Mouse (Mus musculus): ENCODE data around the gene Sar1a. TPM values are rescaled to one million over a fixed set of nuclear protein-coding genes. Genes with fewer than 3 reads are reported as not detected.

The Sar1a gene
- polyA plus RNA-seq, 1 experiment from 2014 or later: 192 TPM

- 0 out of 2 replicates have a peak, but pooled peaks have one; percentile 16 for ATAC-seq
- Histone ChIP-seq H3K4me3 (replicated peaks) (peak overlapping the region; percentile 57), H3K4me1 (replicated peaks) (peaks cover 13% of the 10 kb centered on the region), H3K9me3 (no peaks in the 10 kb centered on the region), H3K4me2 (replicated peaks) (peak overlapping the region; percentile 76), H3K36me3 (no peaks in the 10 kb centered on the region), H3K9ac (peak overlapping the region; percentile 48; the same call in 1 of the 2 replicates), H3K27ac (no peak overlapping the region), H3K27me3 (replicated peaks) (no peaks in the 10 kb centered on the region)
- 73% methylated on average over 7 of the region's 7 CpGs for WGBS
Observed at GRCm38 (mm10) chr10:61715996-61716864, 36.1 kb downstream of the Sar1a start.

- Histone ChIP-seq H3K4me3 (replicated peaks) (no peak overlapping the region), H3K27me3 (replicated peaks) (no peaks in the 10 kb centered on the region)
Observed at GRCm38 (mm10) chr10:61717406-61718296, 37.6 kb downstream of the Sar1a start.

DNA sequence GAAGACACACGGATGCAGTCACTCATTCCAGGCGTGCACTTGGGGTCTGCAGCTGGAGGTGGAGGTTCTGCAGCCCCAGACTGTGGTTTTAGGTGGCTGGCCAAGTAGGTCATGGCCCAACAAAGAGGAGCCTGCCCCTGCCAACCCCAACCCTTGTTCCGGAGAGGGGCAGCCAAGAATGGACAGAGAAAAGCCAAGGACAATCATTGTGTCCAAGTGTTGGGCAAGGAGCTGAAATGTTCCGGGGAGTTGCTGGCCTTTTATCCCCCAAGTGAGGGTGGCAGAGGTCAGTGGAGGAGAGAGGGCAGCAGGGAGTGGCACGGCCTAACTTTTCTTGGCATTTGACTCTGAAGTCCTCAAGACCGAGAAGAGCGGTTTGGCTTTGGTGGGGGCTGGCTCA, 40.2 kb downstream of the Sar1a start:
- ATAC-seq: no peak

More at GRCm38 (mm10) chr10:61717406-61718296, 37.6 kb downstream of the Sar1a start:
- peaks cover 13% of the 10 kb centered on the region for H3K4me1 ChIP-seq (replicated peaks)
- WGBS: 89% methylated on average over 12 of the region's 12 CpGs
- no peaks in the 10 kb centered on the region for H3K36me3 ChIP-seq
- H3K27ac ChIP-seq: no peak overlapping the region
- no peaks in the 10 kb centered on the region for H3K9me3 ChIP-seq
- H3K9ac ChIP-seq: no peak overlapping the region
- no peak overlapping the region for H3K4me2 ChIP-seq (replicated peaks)
- ATAC-seq: no peak

DNA sequence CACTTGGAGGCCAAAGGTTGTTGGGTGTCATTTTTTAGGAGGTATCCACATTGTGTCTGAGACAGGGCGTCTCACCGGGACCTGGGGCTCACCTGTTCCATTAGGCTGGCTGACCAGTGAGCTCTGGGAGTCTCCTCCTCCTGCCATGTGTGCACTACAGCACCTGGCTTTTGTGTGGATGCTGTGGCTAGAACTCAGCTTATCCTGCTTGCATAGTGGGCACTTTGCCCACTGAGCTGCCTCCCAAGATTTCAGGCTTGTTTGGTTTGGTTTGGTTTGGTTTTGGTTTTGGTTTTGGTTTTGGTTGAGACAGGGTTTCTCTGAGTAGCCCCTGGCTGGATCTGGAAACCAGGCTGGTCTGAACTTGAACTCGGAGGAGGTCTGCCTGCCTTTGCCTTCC, 42.1 kb downstream of the Sar1a start:
- Histone ChIP-seq H3K4me3 (replicated peaks) (no peak overlapping the region), H3K36me3 (no peaks in the 10 kb centered on the region), H3K9ac (no peak overlapping the region), H3K4me2 (replicated peaks) (no peak overlapping the region), H3K9me3 (no peaks in the 10 kb centered on the region), H3K27ac (no peak overlapping the region), H3K27me3 (replicated peaks) (no peaks in the 10 kb centered on the region), H3K4me1 (replicated peaks) (no peaks in the 10 kb centered on the region)
- 82% methylated on average over 3 of the region's 3 CpGs for WGBS
- ATAC-seq: no peak

More for the DNA sequence above, 40.2 kb downstream of the Sar1a start:
- no peak overlapping the region for H3K9ac ChIP-seq
- WGBS: 89% methylated on average over 7 of the region's 7 CpGs
- no peaks in the 10 kb centered on the region for H3K36me3 ChIP-seq
- no peak overlapping the region for H3K4me3 ChIP-seq (replicated peaks)
- no peaks in the 10 kb centered on the region for H3K27me3 ChIP-seq (replicated peaks)
- H3K4me2 ChIP-seq (replicated peaks): no peak overlapping the region
- H3K27ac ChIP-seq: no peak overlapping the region
- peaks cover 8% of the 10 kb centered on the region; the same call in 1 of the 2 replicates for H3K4me1 ChIP-seq (replicated peaks)
- H3K9me3 ChIP-seq: no peaks in the 10 kb centered on the region

- H3K4me1 ChIP-seq (replicated peaks): no peaks in the 10 kb centered on the region
- no peaks in the 10 kb centered on the region for H3K9me3 ChIP-seq
- H3K27me3 ChIP-seq (replicated peaks): no peaks in the 10 kb centered on the region
- no peaks in the 10 kb centered on the region for H3K36me3 ChIP-seq
- no peak overlapping the region for H3K9ac ChIP-seq
- no peak overlapping the region for H3K4me3 ChIP-seq (replicated peaks)
- WGBS: 78% methylated on average over 6 of the region's 6 CpGs
- no peak overlapping the region for H3K4me2 ChIP-seq (replicated peaks)
- no peak for ATAC-seq
- H3K27ac ChIP-seq: no peak overlapping the region
Observed at GRCm38 (mm10) chr10:61723271-61723670, 43.2 kb downstream of the Sar1a start.

DNA sequence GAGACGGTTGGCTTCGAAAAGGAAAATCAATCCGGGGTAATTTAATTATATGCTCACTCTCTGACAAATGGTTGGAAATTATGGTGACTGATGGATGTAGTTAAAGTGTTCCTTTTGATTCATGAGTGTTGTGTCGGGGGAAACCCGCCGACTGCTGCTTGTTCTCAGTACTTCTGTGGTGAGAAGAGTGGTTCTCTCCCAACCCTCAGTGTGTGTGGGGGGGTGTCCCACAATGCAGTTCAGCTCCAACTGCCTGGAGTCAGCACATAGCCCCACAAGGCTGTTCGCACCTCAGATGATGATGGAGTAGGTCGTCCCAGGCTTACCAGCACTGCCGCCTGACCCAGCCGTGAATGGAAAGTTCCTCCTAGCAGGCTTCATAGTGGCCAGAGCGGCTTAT, 49.1 kb downstream of the Sar1a start:
- Histone ChIP-seq H3K27ac (no peak overlapping the region), H3K4me1 (replicated peaks) (no peaks in the 10 kb centered on the region), H3K27me3 (replicated peaks) (no peaks in the 10 kb centered on the region), H3K4me2 (replicated peaks) (no peak overlapping the region), H3K9me3 (no peaks in the 10 kb centered on the region), H3K9ac (no peak overlapping the region), H3K4me3 (replicated peaks) (no peak overlapping the region), H3K36me3 (peaks cover 7% of the 10 kb centered on the region; the same call in 1 of the 2 replicates)
- no peak for ATAC-seq
- 59% methylated on average over 11 of the region's 11 CpGs for WGBS

DNA sequence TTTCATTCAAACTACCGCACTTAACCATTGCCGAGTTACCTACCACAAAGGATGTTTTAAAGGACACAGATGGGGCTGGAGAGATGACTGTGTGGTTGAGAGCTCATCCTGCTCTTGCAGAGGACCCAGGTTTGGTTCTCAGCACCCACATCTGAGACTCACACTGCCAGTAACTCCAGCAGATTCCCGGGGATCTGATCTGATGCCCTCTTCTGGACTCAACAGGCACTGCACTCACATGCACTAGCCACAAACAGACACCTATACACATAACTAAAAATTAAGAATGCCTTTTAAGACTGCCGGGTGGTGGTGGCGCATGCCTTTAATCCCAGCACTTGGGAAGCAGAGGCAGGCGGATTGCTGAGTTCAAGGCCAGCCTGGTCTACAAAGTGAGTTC, 50.1 kb downstream of the Sar1a start:
- no peaks in the 10 kb centered on the region for H3K4me1 ChIP-seq (replicated peaks)
- no peak overlapping the region for H3K9ac ChIP-seq
- H3K4me2 ChIP-seq (replicated peaks): no peak overlapping the region
- H3K9me3 ChIP-seq: no peaks in the 10 kb centered on the region
- peaks cover 7% of the 10 kb centered on the region; the same call in 1 of the 2 replicates for H3K36me3 ChIP-seq
- no peak overlapping the region for H3K27ac ChIP-seq
- ATAC-seq: no peak
- WGBS: 97% methylated on average over 6 of the region's 6 CpGs
- H3K27me3 ChIP-seq (replicated peaks): no peaks in the 10 kb centered on the region
- H3K4me3 ChIP-seq (replicated peaks): no peak overlapping the region

DNA sequence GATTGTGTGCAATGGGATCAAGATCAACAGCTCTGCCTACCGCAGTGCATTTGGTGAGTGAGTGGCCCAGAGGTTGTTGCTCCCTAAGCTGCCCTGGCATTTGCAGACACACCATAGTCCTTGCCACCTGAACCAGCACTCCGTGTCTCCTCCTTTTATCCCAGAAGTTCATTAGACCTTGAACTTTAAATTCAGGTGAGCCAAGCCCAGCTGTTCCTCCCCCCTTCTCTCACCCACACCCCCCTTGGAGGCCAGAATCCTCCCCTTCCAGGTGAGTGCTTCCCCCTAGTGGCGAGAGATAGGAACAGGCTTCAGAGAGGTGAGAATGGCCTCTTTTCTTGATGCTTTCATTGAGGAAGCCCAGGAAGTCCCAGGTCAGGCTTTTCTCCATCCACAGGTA, 54.3 kb downstream of the Sar1a start:
- no peaks in the 10 kb centered on the region for H3K9me3 ChIP-seq
- H3K27ac ChIP-seq: no peak overlapping the region
- WGBS: 38% methylated on average over 3 of the region's 3 CpGs
- H3K27me3 ChIP-seq (replicated peaks): no peaks in the 10 kb centered on the region
- H3K36me3 ChIP-seq: peaks cover 14% of the 10 kb centered on the region; the same call in 1 of the 2 replicates
- no peak overlapping the region for H3K4me2 ChIP-seq (replicated peaks)
- H3K9ac ChIP-seq: no peak overlapping the region
- no peaks in the 10 kb centered on the region for H3K4me1 ChIP-seq (replicated peaks)
- no peak overlapping the region for H3K4me3 ChIP-seq (replicated peaks)
- ATAC-seq: peak; percentile 41

- Histone ChIP-seq H3K9ac (no peak overlapping the region), H3K36me3 (peaks cover 11% of the 10 kb centered on the region), H3K27ac (no peak overlapping the region), H3K4me3 (replicated peaks) (no peak overlapping the region), H3K9me3 (no peaks in the 10 kb centered on the region), H3K4me2 (replicated peaks) (no peak overlapping the region), H3K4me1 (replicated peaks) (no peaks in the 10 kb centered on the region), H3K27me3 (replicated peaks) (no peaks in the 10 kb centered on the region)
- ATAC-seq: no peak
- WGBS: 65% methylated on average over 10 of the region's 10 CpGs
Observed at GRCm38 (mm10) chr10:61736671-61737078, 56.6 kb downstream of the Sar1a start.

GRCm38 (mm10) chr10:61737537-61737936, 57.4 kb downstream of the Sar1a start:
- Histone ChIP-seq H3K36me3 (peaks cover 16% of the 10 kb centered on the region), H3K4me2 (replicated peaks) (no peak overlapping the region), H3K4me3 (replicated peaks) (no peak overlapping the region), H3K4me1 (replicated peaks) (no peaks in the 10 kb centered on the region), H3K27ac (no peak overlapping the region), H3K9ac (no peak overlapping the region), H3K27me3 (replicated peaks) (no peaks in the 10 kb centered on the region), H3K9me3 (no peaks in the 10 kb centered on the region)
- 84% methylated on average over 1 of the region's 1 CpGs for WGBS
- ATAC-seq: no peak

GRCm38 (mm10) chr10:61738126-61738525, 58.0 kb downstream of the Sar1a start:
- Histone ChIP-seq H3K9ac (no peak overlapping the region), H3K9me3 (no peaks in the 10 kb centered on the region), H3K27ac (no peak overlapping the region), H3K36me3 (peaks cover 16% of the 10 kb centered on the region), H3K4me3 (replicated peaks) (no peak overlapping the region), H3K4me1 (replicated peaks) (no peaks in the 10 kb centered on the region), H3K4me2 (replicated peaks) (no peak overlapping the region), H3K27me3 (replicated peaks) (no peaks in the 10 kb centered on the region)
- no peak for ATAC-seq
- WGBS: 91% methylated on average over 4 of the region's 4 CpGs

GRCm38 (mm10) chr10:61741306-61741705, 61.2 kb downstream of the Sar1a start:
- Histone ChIP-seq H3K9me3 (no peaks in the 10 kb centered on the region), H3K4me2 (replicated peaks) (no peak overlapping the region), H3K36me3 (peaks cover 34% of the 10 kb centered on the region), H3K27me3 (replicated peaks) (no peaks in the 10 kb centered on the region), H3K4me3 (replicated peaks) (no peak overlapping the region), H3K9ac (no peak overlapping the region), H3K27ac (no peak overlapping the region), H3K4me1 (replicated peaks) (no peaks in the 10 kb centered on the region)
- 88% methylated on average over 1 of the region's 1 CpGs for WGBS
- no peak for ATAC-seq
